Mouse (Mus musculus) bone marrow, adult 2 months (tissue): ENCODE results near the gene Rmnd5b. TPM values are rescaled to one million over a fixed set of nuclear protein-coding genes. Genes with fewer than 3 reads are reported as not detected.

Experiments
- H3K27ac ChIP-seq: fragments of 200-500 bp; 2 replicates; pipeline ENCODE4 v1.5.1; 2012; ENCODE audit warnings: low read depth, mild to moderate bottlenecking, control low read depth, inconsistent platforms, low read length; ENCODE audit not compliant: control insufficient read depth, poor library complexity, insufficient read depth
- H3K4me1 ChIP-seq: fragments of 200-500 bp; 2 replicates; pipeline ENCODE4 v1.6.1; 2011; ENCODE audit warnings: low read length; ENCODE audit not compliant: control insufficient read depth, insufficient read depth
- H3K4me3 ChIP-seq: fragments of 200-500 bp; replicated peaks from 2 replicates; pipeline ENCODE3; 2011; ENCODE audit warnings: mild to moderate bottlenecking, low read depth, low read length, control low read depth; ENCODE audit not compliant: control insufficient read depth
- CTCF ChIP-seq: fragments of 200-500 bp; IDR thresholded peaks from 2 replicates; pipeline ENCODE4 v1.5.1; 2011; ENCODE audit warnings: low read length, control low read depth; ENCODE audit not compliant: control insufficient read depth, insufficient read depth
- POLR2A ChIP-seq: fragments of 200-500 bp; IDR thresholded peaks from 2 replicates; pipeline ENCODE4 v1.6.1; 2011; ENCODE audit warnings: low read depth, mild to moderate bottlenecking, control low read depth, low read length, borderline replicate concordance; ENCODE audit not compliant: control insufficient read depth
- WGBS: fragments of 180-500 bp; shearing (Covaris S2); methylation state at CpG from one replicate; pipeline ENCODE4 v1.1.7; 2018; 5-methylcytosine and 5-hydroxymethylcytosine counted together
- polyA plus RNA-seq: library from polyadenylated mRNA; stranded (reverse); fragments of >200 nt; gene quantifications from 2 replicates; pipeline ENCODE4 v1.2.4, GENCODE M21; 2011; ENCODE audit warnings: low replicate concordance; ENCODE audit not compliant: missing spikeins, insufficient read depth, insufficient read length

Rmnd5b gene
- polyA plus RNA-seq, 1 experiment = 19.3 TPM

DNA sequence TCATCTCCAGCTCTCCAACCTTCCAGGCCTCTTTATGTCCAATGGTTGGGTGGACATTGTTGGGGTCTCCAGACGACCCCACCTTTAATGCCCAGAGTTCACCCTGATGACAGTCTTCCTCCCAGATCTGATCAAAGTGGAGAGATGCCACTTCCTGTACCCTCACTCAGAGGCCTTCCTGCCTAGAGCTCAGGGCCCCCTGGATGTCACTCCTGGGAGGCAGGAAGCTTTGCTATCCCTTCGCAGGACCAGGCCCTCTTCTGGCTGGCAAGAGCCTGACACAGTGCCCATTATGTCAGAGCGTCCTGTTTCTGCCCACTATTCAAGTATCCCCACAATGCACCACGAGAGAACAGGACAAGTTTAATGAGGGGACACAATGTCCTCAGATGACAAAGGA is 56.7 kb downstream of the Rmnd5b start:
- Histone ChIP-seq H3K4me1 (peaks cover 5% of the 10 kb centered on the region), H3K27ac (no peak overlapping the region; the same call in 1 of the 2 replicates), H3K4me3 (no peak overlapping the region)
- no peak for TF ChIP-seq CTCF
- no peak for TF ChIP-seq POLR2A
- 55% methylated on average over 4 of the region's 4 CpGs for WGBS

GRCm38 (mm10) chr11:51577587-51577986 is 58.1 kb downstream of the Rmnd5b start:
- no peak for TF ChIP-seq POLR2A
- H3K4me1 ChIP-seq = peaks cover 4% of the 10 kb centered on the region
- no peak overlapping the region for H3K4me3 ChIP-seq
- WGBS = 23% methylated on average over 7 of the region's 7 CpGs
- peak overlapping the region; percentile 26; the same call in 1 of the 2 replicates for H3K27ac ChIP-seq

- Histone ChIP-seq H3K4me3 (no peak overlapping the region), H3K27ac (no peak overlapping the region), H3K4me1 (peaks cover 4% of the 10 kb centered on the region)
- WGBS = 86% methylated on average over 4 of the region's 4 CpGs
- TF ChIP-seq CTCF = no peak
- TF ChIP-seq POLR2A = no peak
These were observed 59.2 kb downstream of the Rmnd5b start for GRCm38 (mm10) chr11:51576454-51576853.

Other genes starting within 250 kb of the Rmnd5b start
- gene Phykpl, start 51.1 kb downstream of the Rmnd5b start, polyA plus RNA-seq = 7.7 and 10.8 TPM in 2 replicates
- gene Hnrnpab, start 29.0 kb downstream of the Rmnd5b start, polyA plus RNA-seq = 188 and 198 TPM in 2 replicates
- 58.3 and 118 TPM in 2 replicates for gene Nhp2, start 16.2 kb downstream of the Rmnd5b start, polyA plus RNA-seq
- 2.7 and 5.7 TPM in 2 replicates for gene N4bp3, start 14.9 kb upstream of the Rmnd5b start, polyA plus RNA-seq
- 0.29 and 0.72 TPM in 2 replicates for gene D930048N14Rik, start 15.1 kb upstream of the Rmnd5b start, polyA plus RNA-seq
- 7.5 and 15.6 TPM in 2 replicates for gene 0610009B22Rik, start 53.0 kb upstream of the Rmnd5b start, polyA plus RNA-seq
- gene Sec24a, start 127.7 kb upstream of the Rmnd5b start, polyA plus RNA-seq = 4.0 and 4.3 TPM in 2 replicates
- 5.7 and 9.3 TPM in 2 replicates for gene Sar1b, start 127.8 kb upstream of the Rmnd5b start, polyA plus RNA-seq
- gene Jade2, start 221.8 kb upstream of the Rmnd5b start, polyA plus RNA-seq = 5.5 and 5.9 TPM in 2 replicates